Mouse (Mus musculus) heart, adult 8-10 months (tissue): ENCODE results near the gene Pou3f1. TPM values are rescaled to one million over a fixed set of nuclear protein-coding genes. Genes with fewer than 3 reads are reported as not detected.

ENCODE experiments used
- DNase-seq: peaks from one replicate; pipeline ENCODE4 v3.0.0; 2022; ENCODE audit warnings: low spot score
- total RNA-seq, 4 experiments: library from RNA; stranded (reverse); gene quantifications; 2 replicates each; pipeline ENCODE4 v1.2.4; 2022

Gene Pou3f1
- total RNA-seq, 4 experiments from 2014 or later: 0.09 to 0.31 (median 0.14) TPM

GRCm38 (mm10) chr4:124709961-124710446, 53.4 kb downstream of the Pou3f1 start:
- DNase-seq: peak; percentile 67

Other genes with a start within 250 kb of the Pou3f1 start
- not detected for gene 3100002H09Rik, start 46.0 kb upstream of the Pou3f1 start, total RNA-seq
- 10 to 100 TPM; 12.4 to 14.5 (median 13.7) TPM for gene Utp11, start 36.8 kb downstream of the Pou3f1 start, total RNA-seq
- gene Fhl3, start 43.9 kb downstream of the Pou3f1 start, total RNA-seq: 10 to 100 TPM in 2 of 4 experiments, 1 to 10 TPM in 2; 8.8 to 18.8 (median 11.2) TPM
- gene Sf3a3, start 58.0 kb downstream of the Pou3f1 start, total RNA-seq: 10 to 100 TPM; 15.5 to 17.3 (median 16.5) TPM
- 1 to 10 TPM; 6.5 to 9.9 (median 7.3) TPM for gene Inpp5b, start 85.0 kb downstream of the Pou3f1 start, total RNA-seq
- gene Mtf1, start 145.3 kb downstream of the Pou3f1 start, total RNA-seq: 10 to 100 TPM; 12.5 to 18.4 (median 14.5) TPM
- gene Yrdc, start 193.9 kb downstream of the Pou3f1 start, total RNA-seq: 10 to 100 TPM; 20.8 to 22.5 (median 22.0) TPM
- 10 to 100 TPM; 18.2 to 23.5 (median 21.0) TPM for gene 1110065P20Rik, start 194.4 kb downstream of the Pou3f1 start, total RNA-seq
- 1 to 10 TPM in 1 of 4 experiments, under 1 TPM in 3; 0.54 to 1.0 (median 0.69) TPM for gene Maneal, start 205.4 kb downstream of the Pou3f1 start, total RNA-seq
- gene Epha10, start 224.1 kb downstream of the Pou3f1 start, total RNA-seq: not detected